Mouse (Mus musculus) gastrocnemius, postnatal 10 days (tissue): ENCODE data around the gene Aldh18a1. TPM values are rescaled to one million over a fixed set of nuclear protein-coding genes. Genes with fewer than 3 reads are reported as not detected.
A peak's percentile ranks its signal among the peaks of the same experiment; 100 is the strongest.

Source experiments
- DNase-seq: peaks from one replicate; pipeline ENCODE4 v3.0.0; 2021; ENCODE audit warnings: mixed read lengths
- total RNA-seq, 2 experiments: library from RNA; stranded (reverse); gene quantifications; 2 replicates each; pipeline ENCODE4 v1.2.3; 2021

The Aldh18a1 gene
- total RNA-seq, 2 experiments from 2014 or later: 12.7 to 15.8 TPM

DNA sequence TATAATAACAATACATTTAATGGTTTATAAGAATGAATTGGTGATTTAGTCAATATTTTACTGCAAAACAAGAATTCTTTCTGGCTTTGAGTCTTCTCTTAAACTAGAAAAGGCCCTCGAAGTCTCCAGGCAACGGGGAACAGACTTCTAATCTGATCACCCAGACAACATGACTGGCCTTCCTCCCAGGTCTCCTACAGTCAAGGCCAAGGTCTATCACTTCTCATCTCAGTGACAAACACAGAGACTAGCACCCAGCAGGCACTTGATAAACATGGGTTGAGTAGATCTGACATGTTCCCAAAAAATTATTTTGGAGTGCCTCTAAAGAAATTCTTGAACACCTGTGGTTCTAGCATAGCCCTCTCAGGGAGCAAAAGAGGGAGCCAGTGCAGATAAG, 57.9 kb downstream of the Aldh18a1 start:
- no peak for DNase-seq

GRCm38 (mm10) chr19:40528254-40528653, 60.0 kb downstream of the Aldh18a1 start:
- no peak for DNase-seq

DNA sequence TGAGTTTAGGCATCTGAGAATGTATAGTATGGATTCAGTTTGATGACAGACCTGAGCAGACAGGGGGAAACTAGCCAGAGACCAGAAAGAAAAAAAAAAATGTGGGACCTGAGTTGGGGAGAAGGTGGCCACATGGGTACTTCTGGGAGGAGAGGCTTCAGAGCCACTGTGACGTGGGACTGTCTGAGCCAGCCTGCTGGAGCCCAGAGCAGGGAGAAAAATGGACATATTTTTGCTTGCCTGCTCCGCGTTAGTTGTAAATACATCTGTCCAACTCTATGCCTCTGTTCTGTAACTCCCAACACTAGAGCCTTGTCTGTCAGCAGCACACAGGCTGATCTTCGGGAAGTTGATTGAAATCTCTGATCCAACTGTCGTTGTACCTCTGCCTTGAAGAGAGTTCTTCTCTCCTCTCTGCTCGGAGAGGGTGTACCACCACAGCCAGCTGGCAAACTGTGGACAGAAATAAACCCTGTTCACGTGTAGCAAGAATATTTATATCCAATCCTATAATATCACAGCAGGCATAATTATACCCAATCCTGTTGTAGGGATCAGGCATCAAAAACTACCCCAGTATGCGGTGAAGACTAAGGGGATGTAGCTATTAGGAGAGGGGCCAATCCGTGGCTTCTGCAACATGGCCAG, 61.8 kb downstream of the Aldh18a1 start:
- DNase-seq: no peak

DNA sequence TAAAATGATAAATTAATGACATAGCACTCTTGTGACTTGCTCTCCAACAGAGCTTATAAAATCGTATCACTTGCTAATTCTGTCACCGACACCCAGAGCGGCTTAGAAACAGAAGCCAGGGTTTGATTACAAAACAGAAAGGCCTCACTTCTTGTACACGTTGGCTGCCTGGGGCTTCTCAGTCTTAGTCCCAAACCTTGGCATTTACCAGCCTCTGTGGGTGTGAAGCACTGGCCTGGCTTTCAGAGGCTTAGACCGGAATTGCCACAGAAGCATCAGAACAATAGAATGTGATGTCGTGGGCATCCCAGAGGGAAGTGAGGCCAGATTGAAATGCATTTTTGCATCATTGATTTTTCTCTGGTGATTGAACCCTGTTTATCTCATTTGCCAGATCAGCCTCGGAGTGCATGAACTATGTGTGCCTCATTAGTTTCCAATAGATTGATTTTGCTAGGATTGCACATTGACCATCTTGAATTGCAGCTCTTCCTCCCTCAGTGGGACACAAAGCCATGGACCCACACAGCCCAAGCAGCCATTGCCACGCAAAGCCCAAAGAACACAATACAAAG, 64.7 kb downstream of the Aldh18a1 start:
- no peak for DNase-seq

GRCm38 (mm10) chr19:40520403-40520802, 67.9 kb downstream of the Aldh18a1 start:
- DNase-seq: no peak

DNA sequence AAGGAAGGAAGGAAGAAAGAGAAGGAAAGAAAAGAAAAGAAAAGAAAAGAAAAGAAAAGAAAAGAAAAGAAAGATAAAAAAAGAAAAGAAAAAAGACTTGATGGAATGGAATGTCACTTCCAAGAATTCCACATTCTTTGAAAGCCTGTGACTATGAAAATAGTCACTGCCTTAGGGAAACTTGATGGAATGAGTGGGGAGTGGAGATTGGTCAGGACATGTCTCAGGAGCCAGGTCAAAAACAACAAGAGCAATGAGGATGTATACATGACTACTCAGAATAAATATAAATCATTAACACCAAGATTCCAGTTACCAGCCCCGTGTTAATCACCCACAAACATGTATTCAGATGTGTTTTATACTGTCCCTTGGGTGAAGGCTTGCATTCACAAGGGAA, 69.6 kb downstream of the Aldh18a1 start:
- DNase-seq: no peak

DNA sequence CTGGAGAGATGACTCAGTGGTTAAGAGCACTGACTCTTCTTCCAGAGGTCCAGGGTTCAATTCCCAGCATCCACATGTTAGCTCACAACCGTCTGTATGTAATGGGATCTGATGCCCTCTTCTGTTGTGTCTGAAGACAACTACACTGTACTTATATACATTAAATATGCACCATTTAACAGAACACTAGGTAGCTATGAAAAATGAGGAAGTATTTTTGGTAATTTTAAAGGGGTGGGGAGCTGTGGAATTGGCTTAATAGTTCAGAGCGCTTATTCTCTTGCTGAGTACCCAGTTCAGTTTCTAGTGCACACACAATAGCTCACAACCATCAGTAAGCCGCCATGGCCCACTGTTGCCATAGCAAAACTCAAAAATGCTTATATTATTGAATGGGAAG, 72.7 kb downstream of the Aldh18a1 start:
- DNase-seq: no peak

DNA sequence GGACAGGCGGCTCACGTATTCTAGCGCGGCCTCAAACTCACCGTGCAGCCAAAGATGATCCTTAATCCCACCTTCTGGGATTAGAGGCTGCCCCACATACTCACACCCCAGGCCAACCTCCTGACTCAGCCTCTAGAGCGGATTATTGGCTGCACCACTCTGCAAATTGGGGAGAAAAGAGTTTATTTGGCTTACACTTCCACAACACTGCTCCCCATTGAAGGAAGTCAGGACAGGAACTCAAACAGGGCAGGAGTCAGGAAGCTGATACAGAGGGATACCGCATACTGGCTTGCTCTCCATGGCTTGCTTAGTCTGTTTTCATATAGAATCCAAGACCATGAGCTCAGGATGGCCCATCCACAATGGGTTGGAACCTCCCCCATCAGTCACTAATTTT, 73.9 kb downstream of the Aldh18a1 start:
- DNase-seq: no peak

DNA sequence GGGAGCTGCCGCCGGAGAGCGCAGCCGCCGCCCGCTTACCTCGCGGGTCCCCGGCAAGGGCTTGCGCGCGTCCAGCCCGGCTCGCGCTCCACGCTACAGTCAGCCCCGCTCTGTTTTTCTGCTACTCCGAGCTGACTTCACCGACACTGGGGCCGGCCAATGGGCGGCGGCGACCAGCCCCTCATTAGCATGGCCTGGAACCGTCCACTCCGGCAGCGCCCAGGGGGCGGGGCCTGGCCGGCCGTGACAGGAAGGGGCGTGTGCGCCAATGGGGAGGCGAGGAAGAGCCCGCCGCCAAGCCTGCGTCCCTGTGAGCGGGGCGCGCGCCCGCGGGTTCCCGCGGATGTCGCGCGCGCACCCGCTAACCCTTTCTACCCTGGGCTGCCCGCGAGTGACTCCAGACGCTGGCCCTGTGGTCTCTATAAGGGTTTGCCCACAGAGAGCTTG, 74.6 kb downstream of the Aldh18a1 start, which contains the start of gene Sorbs1:
TSS of gene Sorbs1 (minus strand) at position 148 of the 447 bp plus-strand sequence.
- DNase-seq: peak; percentile 95

- peak; percentile 24 for DNase-seq
Measured at GRCm38 (mm10) chr19:40512500-40513421, 75.5 kb downstream of the Aldh18a1 start.

GRCm38 (mm10) chr19:40511679-40512309, 76.5 kb downstream of the Aldh18a1 start:
- DNase-seq: no peak

- DNase-seq: no peak
Measured at GRCm38 (mm10) chr19:40511100-40511439, 77.2 kb downstream of the Aldh18a1 start.

GRCm38 (mm10) chr19:40510387-40511099, 77.7 kb downstream of the Aldh18a1 start:
- DNase-seq: no peak

- DNase-seq: no peak
Measured at GRCm38 (mm10) chr19:40509274-40509673, 79.0 kb downstream of the Aldh18a1 start.

DNA sequence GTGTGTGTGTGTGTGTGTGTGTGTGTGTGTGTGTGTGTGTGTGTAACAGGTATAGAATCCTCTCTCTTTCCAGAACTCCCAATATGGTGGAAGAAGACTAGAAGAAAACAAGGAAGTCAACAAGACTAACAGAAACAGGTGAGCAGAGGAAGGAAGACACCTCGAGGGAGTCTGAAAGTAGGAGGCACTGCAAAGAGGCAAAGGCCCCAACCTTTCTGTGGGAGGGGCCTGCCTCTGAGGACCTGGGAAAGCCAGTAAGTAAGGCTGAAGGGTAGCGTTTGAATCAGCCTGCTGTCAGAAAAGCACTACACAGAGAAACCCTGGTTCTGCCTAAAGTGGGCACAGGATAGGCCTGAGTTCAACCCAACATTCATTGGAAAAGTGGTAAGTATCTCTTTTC, 79.4 kb downstream of the Aldh18a1 start:
- no peak for DNase-seq

DNA sequence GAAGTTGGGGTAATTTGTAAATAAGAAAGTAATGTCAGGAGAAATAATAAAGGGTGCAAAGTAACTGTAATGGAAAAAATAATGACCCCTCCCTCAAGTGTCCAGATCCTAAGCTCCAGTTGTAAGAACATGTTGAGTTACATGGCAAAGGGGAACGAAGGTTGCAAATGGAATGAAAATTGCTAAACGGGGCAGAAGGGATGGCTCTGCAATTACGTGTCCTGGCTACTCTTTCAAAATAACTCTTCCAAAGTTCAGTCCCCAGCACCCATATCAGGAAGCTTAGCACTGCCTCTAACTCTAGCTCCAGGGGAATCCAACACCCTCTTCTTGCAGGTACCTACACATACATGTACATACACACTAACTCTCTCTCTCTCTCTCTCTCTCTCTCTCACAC, 81.3 kb downstream of the Aldh18a1 start:
- DNase-seq: no peak

- DNase-seq: no peak
Measured at GRCm38 (mm10) chr19:40504336-40504735, 83.9 kb downstream of the Aldh18a1 start.

Other genes starting within 250 kb of the Aldh18a1 start
- gene Sorbs1, start 74.7 kb downstream of the Aldh18a1 start, total RNA-seq: 10 to 100 TPM; 57.9 to 70.9 TPM
- gene Tctn3, start 23.8 kb upstream of the Aldh18a1 start, total RNA-seq: 1 to 10 TPM; 2.1 to 3.9 TPM
- gene Entpd1, start 23.9 kb upstream of the Aldh18a1 start, total RNA-seq: 10 to 100 TPM; 23.8 to 29.0 TPM
- gene Cc2d2b, start 160.3 kb upstream of the Aldh18a1 start, total RNA-seq: not detected
- 1 to 10 TPM; 4.4 to 5.2 TPM for gene Ccnj, start 242.8 kb upstream of the Aldh18a1 start, total RNA-seq